Mouse (Mus musculus): ENCODE measurements around the gene Exoc6b.
A peak's percentile ranks its signal among the peaks of the same experiment; 100 is the strongest.

Gene Exoc6b

GRCm38 (mm10) chr6:84726876-84727275 lies 342.4 kb downstream of the Exoc6b start:
- DNase-seq (ENCODE audit: low spot score), result peak; percentile 78

DNA sequence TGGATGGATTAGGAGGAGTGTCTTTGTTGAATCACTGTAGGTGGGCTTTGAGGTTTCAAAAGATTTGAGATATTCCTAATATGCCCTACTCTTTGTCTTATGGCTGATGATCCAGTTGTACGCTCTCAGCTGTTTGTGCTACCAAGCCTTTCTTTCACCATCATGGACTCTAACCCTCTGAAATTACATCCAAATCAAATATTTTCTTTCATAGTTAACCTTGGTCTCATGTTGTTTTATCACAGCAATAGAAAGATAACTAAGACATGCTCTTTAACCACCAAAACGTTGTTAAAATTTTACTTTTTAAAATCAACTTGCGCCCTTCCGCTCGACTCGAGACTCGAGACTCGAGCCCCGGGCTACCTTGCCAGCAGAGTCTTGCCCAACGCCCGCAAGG lies 356.1 kb downstream of the Exoc6b start:
- DNase-seq (ENCODE audit: low spot score), result no peak

- no peak for DNase-seq (ENCODE audit: low spot score)
These were observed 358.5 kb downstream of the Exoc6b start for GRCm38 (mm10) chr6:84710831-84711230.

DNA sequence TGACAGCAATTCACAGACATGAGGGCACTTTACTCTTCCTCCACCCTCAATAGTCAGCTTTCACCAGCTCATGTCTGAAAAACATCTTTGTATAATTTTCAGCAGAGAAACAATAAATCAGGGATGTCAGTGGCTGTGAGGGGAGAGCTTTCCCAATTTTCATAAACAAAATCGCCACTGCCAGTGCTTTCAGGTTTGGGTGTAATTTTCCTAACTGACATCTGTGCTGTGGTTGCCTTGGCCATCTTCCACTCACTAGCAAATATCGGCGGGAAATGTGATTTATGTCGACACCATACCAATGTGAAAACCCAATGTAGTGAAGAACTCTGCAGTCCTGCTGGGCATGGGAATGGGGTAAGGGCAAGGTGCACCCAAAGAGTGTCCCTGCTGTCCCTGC lies 360.7 kb downstream of the Exoc6b start:
- peak; percentile 82 for DNase-seq (ENCODE audit: low spot score)

DNA sequence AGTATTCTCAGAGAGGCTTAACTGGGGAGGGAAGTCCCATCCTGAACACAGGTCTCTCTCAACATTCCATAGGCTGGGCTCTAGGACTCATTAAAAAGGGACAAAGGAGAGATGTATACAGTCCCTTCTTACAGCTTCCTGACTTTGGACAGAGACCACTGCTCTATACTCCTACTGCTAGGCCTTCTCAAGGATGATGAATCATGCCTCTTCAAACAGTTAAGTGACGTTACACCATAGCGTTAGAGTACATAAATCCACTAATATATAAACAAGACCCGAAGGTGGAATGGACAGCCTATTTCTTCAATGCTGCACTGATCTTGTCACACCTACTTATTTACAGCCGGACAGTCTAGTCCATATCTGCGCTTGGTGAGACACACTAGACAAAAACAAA lies 369.7 kb downstream of the Exoc6b start:
- no peak for DNase-seq (ENCODE audit: low spot score)

DNA sequence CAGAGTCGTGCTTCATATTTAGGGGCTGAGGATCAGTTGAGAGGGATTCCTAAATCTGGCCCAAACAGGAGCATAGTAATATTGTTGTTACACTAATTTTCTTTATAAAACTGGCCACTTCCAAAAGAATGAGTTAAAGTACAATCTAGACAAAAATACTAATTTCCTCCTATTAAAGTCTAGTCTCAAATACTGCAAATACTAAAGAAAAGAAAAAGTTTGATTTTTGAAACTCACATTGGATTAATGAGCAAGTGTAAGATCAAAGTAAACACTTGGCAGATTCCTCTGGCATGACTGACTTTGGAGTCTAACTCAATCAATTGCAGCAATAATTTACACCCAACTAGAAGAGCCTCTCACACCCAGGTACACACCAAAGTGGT lies 371.0 kb downstream of the Exoc6b start:
- DNase-seq (ENCODE audit: low spot score), result no peak

GRCm38 (mm10) chr6:84697474-84698287 lies 371.6 kb downstream of the Exoc6b start:
- peak; percentile 64 for DNase-seq (ENCODE audit: low spot score)

GRCm38 (mm10) chr6:84693844-84694243 lies 375.5 kb downstream of the Exoc6b start:
- DNase-seq (ENCODE audit: low spot score), result no peak

DNA sequence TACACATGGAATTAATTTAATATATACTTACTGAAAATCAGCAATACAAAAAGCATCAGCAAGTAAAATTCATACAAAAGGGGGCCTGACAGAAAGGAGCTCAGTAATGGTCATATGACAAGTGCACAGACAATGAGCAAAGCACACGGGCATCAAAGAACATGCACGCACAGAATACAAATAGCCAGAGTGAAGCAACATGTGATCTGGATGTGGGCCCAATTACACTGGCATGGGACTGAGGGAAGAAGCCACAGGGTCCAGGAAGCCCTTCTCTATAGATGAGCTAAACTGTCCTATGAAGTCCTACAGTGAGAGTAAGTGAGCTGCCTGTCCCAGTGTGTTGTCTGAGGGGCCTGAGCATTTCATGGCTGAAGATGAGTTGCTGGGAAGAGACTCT lies 376.1 kb downstream of the Exoc6b start:
- DNase-seq (ENCODE audit: low spot score), result peak; percentile 10

DNA sequence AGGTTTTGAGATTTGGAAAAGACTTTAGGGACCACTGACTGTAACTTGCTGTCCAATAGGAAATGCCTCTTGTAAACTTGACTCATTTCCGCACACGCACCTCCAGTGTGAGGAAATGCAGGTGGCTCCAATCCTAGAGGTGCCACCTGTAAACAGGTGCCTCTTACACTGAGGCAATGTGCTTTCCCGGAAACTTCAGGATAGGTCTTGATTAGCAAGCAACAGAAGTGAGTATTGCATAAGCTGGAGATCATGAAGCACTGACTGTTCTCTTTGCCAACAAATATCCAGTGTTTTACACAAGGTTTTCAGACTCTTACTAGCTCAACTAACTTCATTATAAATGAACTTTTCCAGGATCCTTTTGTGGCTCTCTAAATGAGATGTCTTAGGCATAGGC lies 377.4 kb downstream of the Exoc6b start:
- DNase-seq (ENCODE audit: low spot score), result no peak

DNA sequence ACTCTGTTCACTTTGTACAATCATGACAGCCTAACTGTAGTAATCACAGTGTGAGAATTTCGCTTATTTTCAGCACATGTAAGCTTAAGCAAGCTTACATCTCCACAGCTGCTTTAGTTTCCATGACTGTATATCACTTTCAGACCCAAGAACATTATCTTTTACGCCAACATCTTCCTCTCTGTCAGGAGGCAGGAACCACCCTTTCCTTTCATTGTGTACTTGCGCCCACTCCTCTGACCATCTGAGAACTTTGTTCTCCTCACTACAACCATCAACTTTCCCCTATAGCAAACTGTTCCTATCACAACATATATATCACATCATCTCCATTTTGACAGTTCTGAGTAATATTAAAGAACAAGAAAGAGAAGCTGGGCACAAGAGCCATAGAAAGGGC lies 391.5 kb downstream of the Exoc6b start:
- DNase-seq (ENCODE audit: low spot score), result no peak

- DNase-seq (ENCODE audit: low spot score), result no peak
These were observed 394.4 kb downstream of the Exoc6b start for GRCm38 (mm10) chr6:84674936-84675335.

DNA sequence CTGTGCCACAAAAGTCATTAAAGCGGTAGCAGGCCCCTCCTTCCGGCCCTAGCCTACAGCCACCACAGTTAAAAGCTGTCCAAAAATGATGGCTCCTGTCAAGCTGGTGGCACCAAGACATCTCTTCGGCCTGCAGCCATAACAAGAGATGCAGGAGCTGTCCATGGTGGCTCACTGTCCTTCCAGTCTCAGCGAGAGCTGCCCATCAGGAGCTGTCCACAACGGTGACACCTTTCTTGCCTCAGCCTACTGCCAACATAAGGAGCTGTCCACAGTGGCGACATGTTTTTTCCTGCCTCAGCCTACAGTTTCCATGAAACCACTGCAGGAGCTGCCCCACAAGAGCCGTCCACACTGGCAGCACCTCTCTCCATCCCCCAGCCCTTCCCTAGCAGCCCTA lies 395.2 kb downstream of the Exoc6b start:
- peak; percentile 28 for DNase-seq (ENCODE audit: low spot score)

- DNase-seq (ENCODE audit: low spot score), result no peak
These were observed 407.7 kb downstream of the Exoc6b start for GRCm38 (mm10) chr6:84661451-84662112.

DNA sequence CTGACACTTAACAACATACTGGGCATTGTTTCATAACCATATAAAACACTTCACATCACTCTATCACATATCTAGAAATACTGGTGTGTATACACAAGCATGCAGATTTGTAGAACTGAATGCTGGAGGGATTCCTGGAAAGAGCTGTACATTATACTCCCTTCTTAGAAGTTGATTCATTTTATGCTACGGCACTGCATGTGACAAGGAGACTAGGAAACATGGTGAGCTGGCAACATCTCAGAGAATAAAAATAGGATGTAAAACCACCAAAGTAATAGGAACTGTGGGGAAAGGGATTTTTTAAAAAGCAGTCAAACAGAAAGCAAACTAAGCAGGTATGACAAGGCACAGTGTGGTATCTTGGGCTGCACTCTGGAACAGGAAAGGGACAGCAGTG lies 408.3 kb downstream of the Exoc6b start:
- DNase-seq (ENCODE audit: low spot score), result no peak

DNA sequence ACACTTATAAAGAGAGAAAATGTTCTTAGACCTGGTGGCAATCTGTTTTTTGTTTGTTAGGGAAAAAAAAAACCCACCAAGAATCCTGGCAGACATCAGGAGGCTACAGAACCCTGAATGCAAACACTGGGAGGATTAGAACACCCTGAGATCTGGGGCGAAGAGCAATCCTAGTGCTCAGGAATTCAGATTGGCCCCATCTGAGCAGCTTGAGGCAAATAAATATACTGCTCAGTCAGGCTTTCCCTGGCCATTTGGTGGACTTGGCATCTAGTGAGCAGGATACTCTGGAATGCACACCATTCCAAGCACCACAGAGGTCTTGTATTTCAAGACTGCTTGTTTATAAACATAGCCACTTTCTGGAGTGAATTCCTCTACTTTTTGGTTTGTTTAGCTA lies 412.2 kb downstream of the Exoc6b start:
- peak; percentile 85 for DNase-seq (ENCODE audit: low spot score)

- DNase-seq (ENCODE audit: low spot score), result peak; percentile 69
These were observed 412.6 kb downstream of the Exoc6b start for GRCm38 (mm10) chr6:84656680-84657079.

GRCm38 (mm10) chr6:84651902-84652301 lies 417.4 kb downstream of the Exoc6b start:
- peak; percentile 81 for DNase-seq (ENCODE audit: low spot score)

DNA sequence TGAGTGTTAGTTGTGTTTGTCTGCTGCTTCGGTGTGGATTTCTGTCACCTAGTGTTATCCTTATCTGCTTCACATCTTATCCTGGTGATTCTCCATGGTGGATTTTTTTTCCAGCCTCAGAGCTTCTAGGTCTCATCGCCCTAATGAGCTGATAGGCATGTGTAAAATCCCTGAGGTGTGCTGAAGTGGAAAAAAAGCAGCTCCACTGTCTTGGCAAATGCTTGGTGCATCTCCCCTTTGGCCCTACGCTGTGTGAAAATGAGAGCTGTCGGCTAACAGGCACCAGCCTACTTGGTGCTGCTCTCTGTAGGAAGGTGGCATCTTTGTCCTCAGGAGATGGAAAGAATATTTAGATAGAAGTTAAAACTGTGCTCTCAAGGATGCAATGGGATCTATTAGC lies 422.1 kb downstream of the Exoc6b start:
- no peak for DNase-seq (ENCODE audit: low spot score)

DNA sequence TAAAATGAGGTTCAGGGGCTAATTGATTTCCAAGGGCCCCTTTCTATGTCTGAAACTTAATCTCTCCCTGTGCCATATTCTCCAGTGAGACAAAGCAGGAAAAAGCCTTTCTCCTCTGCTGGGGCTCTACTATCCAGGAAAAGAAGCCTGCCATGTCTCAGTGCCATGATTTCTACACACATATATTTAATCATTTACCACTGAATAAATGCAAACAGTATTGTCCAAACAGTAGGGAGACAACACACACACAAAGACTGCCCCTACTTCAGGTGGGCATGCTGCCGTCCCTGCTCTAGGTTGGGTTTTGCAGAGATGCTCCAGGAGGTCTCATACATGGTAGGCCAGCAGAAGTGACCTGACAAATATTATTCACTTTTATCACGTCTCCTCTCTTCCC lies 422.6 kb downstream of the Exoc6b start:
- DNase-seq (ENCODE audit: low spot score), result no peak

DNA sequence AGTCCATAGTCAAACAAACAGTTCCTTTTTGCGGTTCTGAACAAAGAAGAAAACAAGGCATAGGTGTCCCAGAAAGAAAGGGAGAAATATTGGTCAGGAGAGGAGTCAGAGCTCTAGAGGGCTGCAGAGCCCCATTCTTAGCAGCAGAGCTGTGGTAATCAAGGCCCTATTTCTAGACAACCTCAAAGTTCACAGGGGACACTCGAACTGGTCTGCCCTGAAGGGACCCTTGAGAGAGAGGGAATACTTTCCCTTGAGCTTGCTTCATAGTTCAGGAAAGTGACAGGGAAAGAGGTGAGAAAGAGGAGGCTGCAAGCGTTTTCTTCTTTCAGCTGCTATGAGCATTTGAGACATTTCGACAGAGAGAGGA lies 428.3 kb downstream of the Exoc6b start:
- DNase-seq (ENCODE audit: low spot score), result no peak

DNA sequence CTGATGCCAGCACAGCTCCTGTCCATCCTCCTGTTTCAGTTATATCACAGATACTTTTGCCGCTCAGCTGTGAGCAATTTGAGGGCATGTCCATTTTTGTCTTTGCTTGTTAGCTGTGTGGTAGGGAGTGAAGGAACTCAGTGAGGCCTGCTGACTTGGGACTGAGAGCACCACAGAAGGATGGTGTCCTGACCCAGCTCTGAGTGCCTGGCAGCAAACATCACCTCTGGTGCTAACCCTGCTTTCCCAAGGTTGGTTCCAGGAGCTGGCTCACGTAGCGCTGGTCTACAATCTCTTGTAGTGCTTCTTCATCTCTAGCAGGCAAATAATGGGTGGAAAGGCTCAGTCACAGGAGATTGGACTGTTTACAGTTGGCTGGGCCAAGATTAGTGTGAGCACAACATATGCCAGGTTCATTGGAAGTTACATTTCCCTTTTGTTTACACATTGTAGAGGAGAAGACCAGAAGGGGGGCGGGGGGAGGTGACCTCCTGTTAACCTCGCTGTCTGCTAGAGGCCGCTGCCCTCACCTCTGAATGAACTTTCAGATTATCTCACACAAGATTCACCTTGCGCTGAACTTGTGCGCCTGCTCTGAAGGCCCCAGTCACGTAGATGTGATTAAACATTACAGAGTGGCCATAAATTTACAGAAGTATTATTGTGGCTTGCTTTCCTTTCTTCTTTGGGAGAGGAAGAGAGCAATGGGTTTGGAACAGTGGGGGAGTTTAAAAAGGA lies 428.8 kb downstream of the Exoc6b start:
- DNase-seq (ENCODE audit: low spot score), result no peak

GRCm38 (mm10) chr6:84638206-84638605 lies 431.1 kb downstream of the Exoc6b start:
- DNase-seq (ENCODE audit: low spot score), result peak; percentile 44

Measured in adipocyte (in vitro differentiated cells).